ENCODE assay signal across 8 mouse cellular contexts in genomic region chr9:53975122-53975518, GRCm38 (mm10). TPM values are rescaled to one million over a fixed set of nuclear protein-coding genes. Genes with fewer than 3 reads are reported as not detected.
DNase-seq lines count a peak whose midpoint lies in the region; ATAC-seq lines count a peak whose summit lies in the region.

Gene Elmod1 (minus strand): TSS chr9:53975301.

- no peaks in the 10 kb centered on the region for H3K36me3 ChIP-seq in hindbrain, embryonic 10.5 days

- peak within 1 kb of the TSS; percentile 84 for H3K27ac ChIP-seq in hindbrain, embryonic 10.5 days

- ATAC-seq in erythroid progenitor cell, adult 5-6 weeks (replicated peaks; ENCODE audit: low FRiP score, poor library complexity, severe bottlenecking) = no peak

- no peaks in the 10 kb centered on the region for H3K9me3 ChIP-seq in hindbrain, embryonic 10.5 days

- DNase-seq in ES-CJ7 (ENCODE audit: low read depth, low spot score) = peak; percentile 70
- peak; percentile 25 to 39 for DNase-seq in adrenal gland, adult 18-20 months (ENCODE audit: low spot score in 2 of 2)
- peak; percentile 73 for DNase-seq in embryo, embryonic 9.5 days (ENCODE audit: extremely low spot score)
- peak; percentile 71 for DNase-seq in hindbrain, embryonic 10.5 days (ENCODE audit: low spot score)
- peak; percentile 75 to 81 for DNase-seq in layer of hippocampus, postnatal 36 days
- DNase-seq in lung, postnatal 4 days = peak; percentile 14 to 45
- DNase-seq in right cerebral cortex, postnatal 4 days = peak; percentile 75

- peaks cover 38% of the 10 kb centered on the region for H3K27me3 ChIP-seq in hindbrain, embryonic 10.5 days (ENCODE audit: insufficient read depth, poor library complexity, severe bottlenecking)

- peak within 1 kb of the TSS; percentile 73 for H3K4me3 ChIP-seq in hindbrain, embryonic 10.5 days

- 2% methylated on average over 36 of the region's 36 CpGs for WGBS in hindbrain, embryonic 10.5 days

- peaks cover 20% of the 10 kb centered on the region for H3K4me1 ChIP-seq in hindbrain, embryonic 10.5 days (replicated peaks)

RNA-seq across cellular contexts. Expression of gene Elmod1, which starts in this region (rescaled TPM):
- 1 to 10 TPM; 3.6 to 4.0 TPM for total RNA-seq in adrenal gland, adult 18-20 months (2021)
- 0.80 and 1.2 TPM in 2 replicates for polyA plus RNA-seq in hindbrain, embryonic 10.5 days (2016; fragmentation: Nextera tagmentation; extraction: Ambion mirVana)
- total RNA-seq in layer of hippocampus, postnatal 36 days (2021) = 100 to 1,000 TPM; 231 to 234 TPM
- not detected in 2 replicates for total RNA-seq in erythroid progenitor cell, adult 5-6 weeks (2015; ENCODE audit: low replicate concordance)
- not detected in 2 replicates for total RNA-seq in erythroid progenitor cell, adult 5-6 weeks (2017; ENCODE audit: low replicate concordance)

Comparison
In these comparisons a context has a peak if more than half of its experiments do, and no peak if none do; other contexts are left out.
1. RNA of gene Elmod1 (total RNA-seq): 231 to 234 TPM in layer of hippocampus, postnatal 36 days; 3.6 to 4.0 TPM in adrenal gland, adult 18-20 months and not detected in erythroid progenitor cell, adult 5-6 weeks; every median in the first group is over 10 times any median in the second.
2. Peak in every context shown above with its lines, with median percentiles within 50 percentile points of each other: DNase-seq.